Comparison of ENCODE assay signal across 12 mouse cellular contexts in genomic region chr12:5245207-5245597, GRCm38 (mm10).
DNase-seq lines count a peak whose midpoint lies in the region; ATAC-seq and TF ChIP-seq lines count a peak whose summit lies in the region.
"Had no signal": no experiment of that assay in that cellular context is flagged by ENCODE, and none has a peak within 500 bp of the region (broad histone marks: within the 10 kb centered on the region; RNA-seq: fewer than 3 reads in every experiment).

No protein-coding gene starts in this region.

- H3K9me3 ChIP-seq in hindbrain, postnatal 0 days (ENCODE audit: low read length): no peaks in the 10 kb centered on the region
- no peaks in the 10 kb centered on the region for H3K9me3 ChIP-seq in hindbrain, embryonic 11.5 days (ENCODE audit: control insufficient read depth, low read length)
- no peaks in the 10 kb centered on the region for H3K9me3 ChIP-seq in kidney, embryonic 14.5 days (ENCODE audit: control insufficient read depth, low read length)

- H3K27me3 ChIP-seq in hindbrain, postnatal 0 days (ENCODE audit: insufficient read depth, low read length): no peaks in the 10 kb centered on the region
- H3K27me3 ChIP-seq in hindbrain, embryonic 11.5 days (ENCODE audit: control insufficient read depth, insufficient read depth, low read length): no peaks in the 10 kb centered on the region
- H3K27me3 ChIP-seq in kidney, embryonic 14.5 days (ENCODE audit: control insufficient read depth, insufficient read depth, low read length): no peaks in the 10 kb centered on the region

- no peak overlapping the region for H3K4me2 ChIP-seq in hindbrain, postnatal 0 days (ENCODE audit: low read depth, low read length)
- H3K4me2 ChIP-seq in hindbrain, embryonic 11.5 days (replicated peaks; ENCODE audit: low read depth, low read length): no peak overlapping the region
- H3K4me2 ChIP-seq in kidney, embryonic 14.5 days (replicated peaks; ENCODE audit: low read depth, low read length): no peak overlapping the region

- ATAC-seq in cerebellum, adult (ENCODE audit: insufficient number of reproducible peaks, low FRiP score, low TSS enrichment): no peak
- peak; percentile 80 for ATAC-seq in hindbrain, postnatal 0 days
- ATAC-seq in hindbrain, embryonic 11.5 days (ENCODE audit: low FRiP score): no peak
- ATAC-seq in kidney, embryonic 14.5 days (ENCODE audit: low FRiP score, low TSS enrichment): no peak

- 0 out of 2 replicates have a peak overlapping the region, but pooled peaks have one; percentile 26 for H3K27ac ChIP-seq in hindbrain, postnatal 0 days
- no peak overlapping the region for H3K27ac ChIP-seq in hindbrain, embryonic 11.5 days (ENCODE audit: low read depth, low read length)
- H3K27ac ChIP-seq in cortical plate, adult 2 months (ENCODE audit: insufficient read depth, low read length): 0 out of 2 replicates have a peak overlapping the region, but pooled peaks have one; percentile 23
- H3K27ac ChIP-seq in kidney, embryonic 14.5 days (ENCODE audit: low read depth, low read length): no peak overlapping the region

- no peak overlapping the region for H3K4me3 ChIP-seq in hindbrain, postnatal 0 days (ENCODE audit: low read length)
- no peak overlapping the region for H3K4me3 ChIP-seq in hindbrain, embryonic 11.5 days (ENCODE audit: low read depth, low read length)
- no peak overlapping the region for H3K4me3 ChIP-seq in cortical plate, adult 2 months (ENCODE audit: insufficient read depth, low read length)
- H3K4me3 ChIP-seq in kidney, embryonic 14.5 days (ENCODE audit: low read length): no peak overlapping the region

- DNase-seq in cerebellum, adult 9-11 months: peak; percentile 40
- peak; percentile 59 for DNase-seq in hindbrain, postnatal 0 days (ENCODE audit: low spot score)
- DNase-seq in hindbrain, embryonic 11.5 days (ENCODE audit: low spot score): no peak
- peak; percentile 57 for DNase-seq in Muller cell, postnatal 12 days (ENCODE audit: inconsistent ontology term)
- no peak for DNase-seq in thymus, postnatal 4 days
- DNase-seq: B cell, adult 2 months; kidney, adult 18-20 months; lung, adult 18-20 months; right cerebral cortex, postnatal 14 days had no signal

- H3K36me3 ChIP-seq in hindbrain, postnatal 0 days (ENCODE audit: insufficient read depth, low read length): no peaks in the 10 kb centered on the region
- no peaks in the 10 kb centered on the region for H3K36me3 ChIP-seq in hindbrain, embryonic 11.5 days (ENCODE audit: control insufficient read depth, insufficient read depth, low read length)
- H3K36me3 ChIP-seq in kidney, embryonic 14.5 days (ENCODE audit: control insufficient read depth, insufficient read depth, low read length): no peaks in the 10 kb centered on the region

- peaks cover 29% of the 10 kb centered on the region for H3K4me1 ChIP-seq in hindbrain, postnatal 0 days (ENCODE audit: insufficient read depth, low read length)
- peaks cover 3% of the 10 kb centered on the region; the same call in 1 of the 2 replicates for H3K4me1 ChIP-seq in hindbrain, embryonic 11.5 days (replicated peaks; ENCODE audit: control insufficient read depth, insufficient read depth, low read length)
- H3K4me1 ChIP-seq in cortical plate, adult 2 months (ENCODE audit: control insufficient read depth, insufficient read depth, low read length): peaks cover 37% of the 10 kb centered on the region
- peaks cover 12% of the 10 kb centered on the region for H3K4me1 ChIP-seq in kidney, embryonic 14.5 days (ENCODE audit: control insufficient read depth, insufficient read depth, low read length)

- H3K9ac ChIP-seq in hindbrain, postnatal 0 days (replicated peaks; ENCODE audit: low read length): no peak overlapping the region
- no peak overlapping the region for H3K9ac ChIP-seq in hindbrain, embryonic 11.5 days (ENCODE audit: low read depth, low read length)
- no peak overlapping the region for H3K9ac ChIP-seq in kidney, embryonic 14.5 days (ENCODE audit: low read depth, low read length)

- TF ChIP-seq CTCF in hindbrain, postnatal 0 days (IDR thresholded peaks at IDR 0.05; ENCODE audit: low read depth): no peak
- no peak for TF ChIP-seq CTCF in cortical plate, adult 2 months (IDR thresholded peaks at IDR 0.05; ENCODE audit: extremely low read depth, insufficient read depth, low read length)

- 37% methylated on average over 4 of the region's 4 CpGs for WGBS in hindbrain, postnatal 0 days
- WGBS in hindbrain, embryonic 11.5 days: 38% methylated on average over 4 of the region's 4 CpGs
- WGBS in kidney, embryonic 14.5 days: 74% methylated on average over 4 of the region's 4 CpGs

- TF ChIP-seq POLR2A in cortical plate, adult 2 months (IDR thresholded peaks at IDR 0.05; ENCODE audit: extremely low read depth, insufficient read depth, low read length): no peak

Comparison
In these comparisons a context has a peak if more than half of its experiments do, and no peak if none do; other contexts are left out.
1. DNase-seq: peak in cerebellum, adult 9-11 months (single experiment), hindbrain, postnatal 0 days (single experiment) and Muller cell, postnatal 12 days (single experiment); none in hindbrain, embryonic 11.5 days (single experiment) and thymus, postnatal 4 days (single experiment).
2. H3K27ac ChIP-seq: peak in hindbrain, postnatal 0 days (single experiment) and cortical plate, adult 2 months (single experiment); none in hindbrain, embryonic 11.5 days (single experiment) and kidney, embryonic 14.5 days (single experiment).